Mouse (Mus musculus): ENCODE measurements around the gene Timm22. TPM values are rescaled to one million over a fixed set of nuclear protein-coding genes. Genes with fewer than 3 reads are reported as not detected.
A peak's percentile ranks its signal among the peaks of the same experiment; 100 is the strongest.

Timm22 gene
- polyA plus RNA-seq, 1 experiment from 2014 or later, result 113 TPM

- no peak overlapping the region for H3K9ac ChIP-seq (ENCODE audit: low read depth, low read length)
- H3K4me3 ChIP-seq (ENCODE audit: low read depth, low read length), result no peak overlapping the region
- H3K36me3 ChIP-seq (ENCODE audit: control insufficient read depth, insufficient read depth, low read length), result no peaks in the 10 kb centered on the region
- no peak overlapping the region for H3K4me2 ChIP-seq (replicated peaks; ENCODE audit: low read depth, low read length)
- H3K27me3 ChIP-seq (ENCODE audit: control insufficient read depth, insufficient read depth, low read length), result no peaks in the 10 kb centered on the region
- 33% methylated on average over 13 of the region's 13 CpGs for WGBS
- H3K27ac ChIP-seq (ENCODE audit: low read depth, low read length), result no peak overlapping the region
- no peak for ATAC-seq (ENCODE audit: low FRiP score)
- no peak for DNase-seq (ENCODE audit: low spot score)
- H3K9me3 ChIP-seq (ENCODE audit: control insufficient read depth, low read length), result no peaks in the 10 kb centered on the region
- peaks cover 6% of the 10 kb centered on the region for H3K4me1 ChIP-seq (replicated peaks; ENCODE audit: control insufficient read depth, insufficient read depth, low read length)
Measured at GRCm38 (mm10) chr11:76382711-76383324, 23.9 kb upstream of the Timm22 start.

- DNase-seq (ENCODE audit: low spot score) (no peak), ATAC-seq (ENCODE audit: low FRiP score) (no peak)
- WGBS, result 91% methylated on average over 5 of the region's 5 CpGs
- Histone ChIP-seq H3K4me1 (replicated peaks; ENCODE audit: control insufficient read depth, insufficient read depth, low read length) (peaks cover 6% of the 10 kb centered on the region), H3K4me2 (replicated peaks; ENCODE audit: low read depth, low read length) (no peak overlapping the region), H3K9me3 (ENCODE audit: control insufficient read depth, low read length) (no peaks in the 10 kb centered on the region), H3K9ac (ENCODE audit: low read depth, low read length) (no peak overlapping the region), H3K27me3 (ENCODE audit: control insufficient read depth, insufficient read depth, low read length) (no peaks in the 10 kb centered on the region), H3K27ac (ENCODE audit: low read depth, low read length) (no peak overlapping the region), H3K4me3 (ENCODE audit: low read depth, low read length) (no peak overlapping the region), H3K36me3 (ENCODE audit: control insufficient read depth, insufficient read depth, low read length) (no peaks in the 10 kb centered on the region)
Measured at GRCm38 (mm10) chr11:76384307-76384706, 22.4 kb upstream of the Timm22 start.

- ATAC-seq (ENCODE audit: low FRiP score) (no peak), DNase-seq (ENCODE audit: low spot score) (no peak)
- WGBS, result 75% methylated on average over 4 of the region's 4 CpGs
- Histone ChIP-seq H3K27me3 (ENCODE audit: control insufficient read depth, insufficient read depth, low read length) (no peaks in the 10 kb centered on the region), H3K27ac (ENCODE audit: low read depth, low read length) (peak overlapping the region; percentile 58), H3K4me2 (replicated peaks; ENCODE audit: low read depth, low read length) (no peak overlapping the region), H3K4me1 (replicated peaks; ENCODE audit: control insufficient read depth, insufficient read depth, low read length) (peaks cover 6% of the 10 kb centered on the region), H3K36me3 (ENCODE audit: control insufficient read depth, insufficient read depth, low read length) (no peaks in the 10 kb centered on the region), H3K4me3 (ENCODE audit: low read depth, low read length) (no peak overlapping the region), H3K9me3 (ENCODE audit: control insufficient read depth, low read length) (no peaks in the 10 kb centered on the region), H3K9ac (ENCODE audit: low read depth, low read length) (no peak overlapping the region)
Measured at GRCm38 (mm10) chr11:76385017-76385416, 21.7 kb upstream of the Timm22 start.

GRCm38 (mm10) chr11:76385746-76386145, 21.0 kb upstream of the Timm22 start:
- Histone ChIP-seq H3K9ac (ENCODE audit: low read depth, low read length) (no peak overlapping the region), H3K4me3 (ENCODE audit: low read depth, low read length) (no peak overlapping the region), H3K27me3 (ENCODE audit: control insufficient read depth, insufficient read depth, low read length) (no peaks in the 10 kb centered on the region), H3K36me3 (ENCODE audit: control insufficient read depth, insufficient read depth, low read length) (no peaks in the 10 kb centered on the region), H3K4me1 (replicated peaks; ENCODE audit: control insufficient read depth, insufficient read depth, low read length) (peaks cover 6% of the 10 kb centered on the region), H3K9me3 (ENCODE audit: control insufficient read depth, low read length) (no peaks in the 10 kb centered on the region), H3K27ac (ENCODE audit: low read depth, low read length) (no peak overlapping the region), H3K4me2 (replicated peaks; ENCODE audit: low read depth, low read length) (no peak overlapping the region)
- WGBS, result 37% methylated on average over 3 of the region's 3 CpGs
- DNase-seq (ENCODE audit: low spot score), result no peak
- ATAC-seq (ENCODE audit: low FRiP score), result 0 out of 2 replicates have a peak, but pooled peaks have one; percentile 35

- Histone ChIP-seq H3K4me2 (replicated peaks; ENCODE audit: low read depth, low read length) (no peak overlapping the region), H3K9ac (ENCODE audit: low read depth, low read length) (no peak overlapping the region), H3K9me3 (ENCODE audit: control insufficient read depth, low read length) (no peaks in the 10 kb centered on the region), H3K27me3 (ENCODE audit: control insufficient read depth, insufficient read depth, low read length) (no peaks in the 10 kb centered on the region), H3K27ac (ENCODE audit: low read depth, low read length) (no peak overlapping the region), H3K4me3 (ENCODE audit: low read depth, low read length) (no peak overlapping the region), H3K4me1 (replicated peaks; ENCODE audit: control insufficient read depth, insufficient read depth, low read length) (peaks cover 6% of the 10 kb centered on the region), H3K36me3 (ENCODE audit: control insufficient read depth, insufficient read depth, low read length) (no peaks in the 10 kb centered on the region)
- DNase-seq (ENCODE audit: low spot score), result no peak
- no peak for ATAC-seq (ENCODE audit: low FRiP score)
- 86% methylated on average over 1 of the region's 1 CpGs for WGBS
Measured at GRCm38 (mm10) chr11:76387097-76387496, 19.7 kb upstream of the Timm22 start.

GRCm38 (mm10) chr11:76388711-76389110, 18.0 kb upstream of the Timm22 start:
- no peaks in the 10 kb centered on the region for H3K9me3 ChIP-seq (ENCODE audit: control insufficient read depth, low read length)
- peak; percentile 25 for DNase-seq (ENCODE audit: low spot score)
- H3K27ac ChIP-seq (ENCODE audit: low read depth, low read length), result no peak overlapping the region
- WGBS, result 16% methylated on average over 7 of the region's 7 CpGs
- no peak overlapping the region for H3K4me3 ChIP-seq (ENCODE audit: low read depth, low read length)
- no peaks in the 10 kb centered on the region for H3K36me3 ChIP-seq (ENCODE audit: control insufficient read depth, insufficient read depth, low read length)
- ATAC-seq (ENCODE audit: low FRiP score), result no peak
- H3K9ac ChIP-seq (ENCODE audit: low read depth, low read length), result no peak overlapping the region
- H3K4me1 ChIP-seq (replicated peaks; ENCODE audit: control insufficient read depth, insufficient read depth, low read length), result peaks cover 3% of the 10 kb centered on the region
- H3K27me3 ChIP-seq (ENCODE audit: control insufficient read depth, insufficient read depth, low read length), result no peaks in the 10 kb centered on the region
- H3K4me2 ChIP-seq (replicated peaks; ENCODE audit: low read depth, low read length), result no peak overlapping the region

GRCm38 (mm10) chr11:76392532-76392931, 14.2 kb upstream of the Timm22 start:
- no peak overlapping the region for H3K9ac ChIP-seq (ENCODE audit: low read depth, low read length)
- DNase-seq (ENCODE audit: low spot score), result no peak
- no peak for ATAC-seq (ENCODE audit: low FRiP score)
- no peak overlapping the region for H3K4me2 ChIP-seq (replicated peaks; ENCODE audit: low read depth, low read length)
- 85% methylated on average over 7 of the region's 7 CpGs for WGBS
- no peaks in the 10 kb centered on the region for H3K9me3 ChIP-seq (ENCODE audit: control insufficient read depth, low read length)
- no peaks in the 10 kb centered on the region; the same call in 1 of the 2 replicates for H3K4me1 ChIP-seq (replicated peaks; ENCODE audit: control insufficient read depth, insufficient read depth, low read length)
- H3K36me3 ChIP-seq (ENCODE audit: control insufficient read depth, insufficient read depth, low read length), result no peaks in the 10 kb centered on the region
- H3K27ac ChIP-seq (ENCODE audit: low read depth, low read length), result no peak overlapping the region
- H3K4me3 ChIP-seq (ENCODE audit: low read depth, low read length), result no peak overlapping the region
- no peaks in the 10 kb centered on the region for H3K27me3 ChIP-seq (ENCODE audit: control insufficient read depth, insufficient read depth, low read length)

- ATAC-seq (ENCODE audit: low FRiP score) (no peak), DNase-seq (ENCODE audit: low spot score) (no peak)
- Histone ChIP-seq H3K4me3 (ENCODE audit: low read depth, low read length) (no peak overlapping the region), H3K4me1 (replicated peaks; ENCODE audit: control insufficient read depth, insufficient read depth, low read length) (no peaks in the 10 kb centered on the region; the same call in 1 of the 2 replicates), H3K9me3 (ENCODE audit: control insufficient read depth, low read length) (no peaks in the 10 kb centered on the region), H3K27ac (ENCODE audit: low read depth, low read length) (no peak overlapping the region), H3K4me2 (replicated peaks; ENCODE audit: low read depth, low read length) (no peak overlapping the region), H3K36me3 (ENCODE audit: control insufficient read depth, insufficient read depth, low read length) (no peaks in the 10 kb centered on the region), H3K9ac (ENCODE audit: low read depth, low read length) (no peak overlapping the region), H3K27me3 (ENCODE audit: control insufficient read depth, insufficient read depth, low read length) (no peaks in the 10 kb centered on the region)
- 94% methylated on average over 11 of the region's 11 CpGs for WGBS
Measured at GRCm38 (mm10) chr11:76392996-76393395, 13.8 kb upstream of the Timm22 start.

- DNase-seq (ENCODE audit: low spot score) (peak; percentile 75), ATAC-seq (ENCODE audit: low FRiP score) (peak; percentile 60)
- Histone ChIP-seq H3K4me3 (ENCODE audit: low read depth, low read length) (peak overlapping the region; percentile 72), H3K27me3 (ENCODE audit: control insufficient read depth, insufficient read depth, low read length) (no peaks in the 10 kb centered on the region), H3K4me1 (replicated peaks; ENCODE audit: control insufficient read depth, insufficient read depth, low read length) (no peaks in the 10 kb centered on the region; the same call in 1 of the 2 replicates), H3K9ac (ENCODE audit: low read depth, low read length) (peak overlapping the region; percentile 62), H3K36me3 (ENCODE audit: control insufficient read depth, insufficient read depth, low read length) (no peaks in the 10 kb centered on the region), H3K9me3 (ENCODE audit: control insufficient read depth, low read length) (no peaks in the 10 kb centered on the region), H3K4me2 (replicated peaks; ENCODE audit: low read depth, low read length) (peak overlapping the region; percentile 88), H3K27ac (ENCODE audit: low read depth, low read length) (peak overlapping the region; percentile 68)
- WGBS, result 2% methylated on average over 25 of the region's 26 CpGs
Measured at GRCm38 (mm10) chr11:76397650-76398311, 9.0 kb upstream of the Timm22 start.

All from hindbrain, embryonic 11.5 days (tissue).